Mouse (Mus musculus) lung, embryonic 15.5 days (tissue): ENCODE measurements around the gene 2410004B18Rik. TPM values are rescaled to one million over a fixed set of nuclear protein-coding genes. Genes with fewer than 3 reads are reported as not detected.

Experiments
- ATAC-seq: fragments of 200-750 bp; cut with Nextera tagmentation; 2 replicates; pipeline ENCODE4 v1.8.0; 2017; ENCODE audit warnings: moderate number of reproducible peaks, borderline replicate concordance; ENCODE audit not compliant: low FRiP score, low TSS enrichment; ENCODE audit errors: extremely low read depth
- H3K27ac ChIP-seq: fragments of 300-500 bp; sonication (generic); 2 replicates; pipeline ENCODE4 v1.5.1; 2015; ENCODE audit warnings: moderate library complexity, mild to moderate bottlenecking, inconsistent platforms
- H3K27me3 ChIP-seq: fragments of 300-500 bp; sonication (generic); 2 replicates; pipeline ENCODE4 v1.6.1; 2015; ENCODE audit warnings: inconsistent platforms
- H3K36me3 ChIP-seq: fragments of 300-500 bp; sonication (generic); 2 replicates; pipeline ENCODE4 v1.6.1; 2015; ENCODE audit warnings: inconsistent platforms
- H3K4me1 ChIP-seq: fragments of 300-500 bp; sonication (generic); 2 replicates; pipeline ENCODE4 v1.6.1; 2015; ENCODE audit warnings: inconsistent platforms
- H3K4me2 ChIP-seq: fragments of 300-500 bp; sonication (generic); 2 replicates; pipeline ENCODE4 v1.6.1; 2015; ENCODE audit warnings: inconsistent platforms, mild to moderate bottlenecking, moderate library complexity
- H3K4me3 ChIP-seq: fragments of 300-500 bp; sonication (generic); 2 replicates; pipeline ENCODE4 v1.5.1; 2015; ENCODE audit warnings: mild to moderate bottlenecking, inconsistent platforms
- H3K9ac ChIP-seq: fragments of 300-500 bp; sonication (generic); 2 replicates; pipeline ENCODE4 v1.6.1; 2015; ENCODE audit warnings: inconsistent platforms
- H3K9me3 ChIP-seq: fragments of 300-500 bp; sonication (generic); 2 replicates; pipeline ENCODE4 v1.6.1; 2016; ENCODE audit warnings: inconsistent platforms
- WGBS: fragments of 180-500 bp; shearing (Covaris S2); methylation state at CpG from one replicate; pipeline ENCODE4 v1.1.7; 2015; 5-methylcytosine and 5-hydroxymethylcytosine counted together
- polyA plus RNA-seq: library from polyadenylated mRNA; unstranded; fragments of >200 nt; fragmentation: Nextera tagmentation; extraction: Ambion mirVana; gene quantifications from 2 replicates; pipeline ENCODE4 v1.2.1, GENCODE M21; 2015

Gene 2410004B18Rik
- polyA plus RNA-seq = 50.4 and 52.4 TPM in 2 replicates

GRCm38 (mm10) chr3:145937505-145938404 is at the start of gene 2410004B18Rik:
2410004B18Rik (plus strand) TSS chr3:145938014.
- peak; percentile 94 for ATAC-seq
- Histone ChIP-seq H3K9me3 (no peaks in the 10 kb centered on the region), H3K27ac (peak within 1 kb of the TSS; percentile 60), H3K4me2 (peak within 1 kb of the TSS; percentile 82), H3K4me1 (peaks cover 23% of the 10 kb centered on the region), H3K36me3 (peaks cover 24% of the 10 kb centered on the region), H3K4me3 (peak within 1 kb of the TSS; percentile 81), H3K27me3 (no peaks in the 10 kb centered on the region), H3K9ac (peak within 1 kb of the TSS; percentile 85)
- WGBS = under 1% methylated on average over 66 of the region's 70 CpGs

- Histone ChIP-seq H3K9ac (no peak overlapping the region), H3K27ac (no peak overlapping the region), H3K36me3 (no peaks in the 10 kb centered on the region), H3K27me3 (no peaks in the 10 kb centered on the region), H3K4me3 (no peak overlapping the region), H3K4me2 (no peak overlapping the region), H3K4me1 (peaks cover 14% of the 10 kb centered on the region), H3K9me3 (no peaks in the 10 kb centered on the region)
- 75% methylated on average over 18 of the region's 18 CpGs for WGBS
- no peak for ATAC-seq
Measured at GRCm38 (mm10) chr3:145890346-145891132, 47.3 kb upstream of the 2410004B18Rik start.

DNA sequence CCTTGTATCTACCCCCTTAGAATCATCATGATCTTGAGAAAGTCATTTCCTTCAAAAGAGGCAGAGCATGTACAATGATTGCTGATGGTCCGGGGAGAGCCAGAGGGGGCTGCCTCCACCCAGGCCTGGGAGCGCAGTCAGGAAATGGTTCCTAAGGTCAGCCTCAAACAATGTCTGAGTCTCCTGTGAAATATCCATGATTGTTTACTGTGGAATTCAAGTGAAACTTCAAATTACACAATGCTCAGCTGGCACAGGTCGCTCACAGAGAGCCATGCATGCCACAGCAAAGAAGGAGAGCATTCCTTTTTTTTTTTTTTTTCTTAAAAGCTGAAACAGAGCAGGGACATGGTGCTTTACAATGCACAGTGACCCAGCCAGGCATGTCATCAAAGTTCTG is 45.4 kb upstream of the 2410004B18Rik start:
- ATAC-seq = no peak
- Histone ChIP-seq H3K9ac (no peak overlapping the region), H3K27ac (no peak overlapping the region), H3K4me1 (0 out of 2 replicates have a peak, but pooled peaks cover 3% of the 10 kb centered on the region), H3K4me2 (no peak overlapping the region), H3K4me3 (no peak overlapping the region), H3K36me3 (no peaks in the 10 kb centered on the region), H3K9me3 (no peaks in the 10 kb centered on the region), H3K27me3 (no peaks in the 10 kb centered on the region)
- WGBS = 55% methylated on average over 3 of the region's 3 CpGs

GRCm38 (mm10) chr3:145894131-145894530 is 43.7 kb upstream of the 2410004B18Rik start:
- H3K4me1 ChIP-seq = peaks cover 4% of the 10 kb centered on the region; the same call in 1 of the 2 replicates
- H3K27ac ChIP-seq = no peak overlapping the region
- no peaks in the 10 kb centered on the region for H3K36me3 ChIP-seq
- no peaks in the 10 kb centered on the region for H3K27me3 ChIP-seq
- H3K4me2 ChIP-seq = no peak overlapping the region
- H3K9ac ChIP-seq = no peak overlapping the region
- H3K9me3 ChIP-seq = no peaks in the 10 kb centered on the region
- 68% methylated on average over 12 of the region's 12 CpGs for WGBS
- ATAC-seq = no peak
- no peak overlapping the region for H3K4me3 ChIP-seq

- no peak overlapping the region for H3K4me3 ChIP-seq
- no peak overlapping the region for H3K4me2 ChIP-seq
- WGBS = 59% methylated on average over 11 of the region's 11 CpGs
- H3K27ac ChIP-seq = no peak overlapping the region
- no peak for ATAC-seq
- no peaks in the 10 kb centered on the region for H3K36me3 ChIP-seq
- H3K9me3 ChIP-seq = no peaks in the 10 kb centered on the region
- no peak overlapping the region for H3K9ac ChIP-seq
- no peaks in the 10 kb centered on the region for H3K27me3 ChIP-seq
- peaks cover 4% of the 10 kb centered on the region; the same call in 1 of the 2 replicates for H3K4me1 ChIP-seq
Measured at GRCm38 (mm10) chr3:145897749-145898148, 40.1 kb upstream of the 2410004B18Rik start.

DNA sequence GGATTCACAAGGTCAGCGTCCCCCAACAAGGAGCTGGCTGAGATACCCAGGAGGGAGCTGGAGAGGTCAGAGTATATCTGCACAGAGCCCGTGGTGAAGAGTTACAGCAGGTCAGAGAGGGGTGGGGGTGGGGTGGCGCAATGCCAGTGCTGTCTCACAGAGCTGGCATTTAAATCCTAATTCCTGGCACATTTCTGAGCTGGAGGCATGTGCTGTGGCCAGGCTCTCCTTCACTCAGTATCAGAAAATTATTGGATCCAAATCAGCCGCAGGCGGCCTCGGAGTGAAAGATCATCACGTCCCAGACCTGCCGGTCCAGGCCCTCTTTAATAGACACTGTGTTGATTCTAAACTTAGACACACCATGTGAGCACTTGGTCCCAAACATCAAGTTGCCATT is 38.0 kb upstream of the 2410004B18Rik start:
- ATAC-seq = no peak
- Histone ChIP-seq H3K9ac (no peak overlapping the region), H3K4me1 (peaks cover 4% of the 10 kb centered on the region; the same call in 1 of the 2 replicates), H3K27ac (no peak overlapping the region), H3K9me3 (no peaks in the 10 kb centered on the region), H3K4me2 (no peak overlapping the region), H3K27me3 (no peaks in the 10 kb centered on the region), H3K36me3 (no peaks in the 10 kb centered on the region), H3K4me3 (no peak overlapping the region)
- WGBS = 77% methylated on average over 8 of the region's 8 CpGs

- no peak overlapping the region for H3K27ac ChIP-seq
- H3K9me3 ChIP-seq = no peaks in the 10 kb centered on the region
- H3K36me3 ChIP-seq = no peaks in the 10 kb centered on the region
- no peak overlapping the region for H3K9ac ChIP-seq
- no peak for ATAC-seq
- H3K4me1 ChIP-seq = 0 out of 2 replicates have a peak, but pooled peaks cover 3% of the 10 kb centered on the region
- 79% methylated on average over 8 of the region's 8 CpGs for WGBS
- H3K27me3 ChIP-seq = no peaks in the 10 kb centered on the region
- H3K4me2 ChIP-seq = no peak overlapping the region
- no peak overlapping the region for H3K4me3 ChIP-seq
Measured at GRCm38 (mm10) chr3:145903530-145903929, 34.3 kb upstream of the 2410004B18Rik start.

DNA sequence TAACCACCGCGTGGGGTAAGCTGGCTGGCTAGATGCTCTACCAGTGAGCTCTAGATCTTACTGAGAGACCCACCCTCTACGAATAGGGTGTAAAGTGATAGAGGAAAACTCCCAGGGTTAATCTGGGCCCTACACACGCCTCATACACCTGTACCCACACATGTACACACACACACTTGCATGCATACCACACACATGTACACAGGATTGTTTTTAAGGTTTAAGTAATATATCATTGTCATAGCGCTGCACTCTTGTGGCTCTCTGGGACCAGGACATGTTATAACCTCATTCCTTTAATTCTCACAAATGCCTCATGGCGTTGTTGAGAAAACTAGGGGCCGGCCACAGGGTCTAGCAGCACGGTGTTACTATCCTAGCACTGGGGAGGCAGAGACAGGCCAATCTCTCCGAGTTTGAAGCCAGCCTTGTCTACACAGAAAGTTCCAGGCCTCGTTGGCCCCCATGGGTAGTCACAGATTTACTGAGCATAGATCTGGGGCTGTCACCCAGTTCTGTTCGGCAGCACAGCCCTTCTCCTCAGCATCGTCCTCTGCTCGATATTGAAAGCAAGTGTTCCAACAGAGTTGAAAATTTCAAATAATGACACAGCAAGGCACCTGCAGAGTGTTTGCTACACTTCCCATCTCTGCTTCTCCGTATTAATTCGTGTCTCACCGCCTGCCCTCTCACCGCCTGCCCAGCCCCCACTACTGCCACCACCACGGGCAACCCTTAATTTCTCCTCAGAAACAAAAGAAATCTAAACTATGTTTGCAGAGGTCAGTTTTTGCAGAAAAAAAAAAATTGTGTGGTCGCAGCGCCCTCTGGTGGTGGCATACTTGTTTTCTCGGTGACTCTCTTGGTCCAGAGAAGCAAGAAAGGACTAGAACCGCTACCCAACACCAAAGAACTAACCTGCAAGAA is 32.7 kb upstream of the 2410004B18Rik start:
- no peaks in the 10 kb centered on the region for H3K27me3 ChIP-seq
- H3K27ac ChIP-seq = no peak overlapping the region
- ATAC-seq = no peak
- H3K9me3 ChIP-seq = no peaks in the 10 kb centered on the region
- no peak overlapping the region for H3K9ac ChIP-seq
- 0 out of 2 replicates have a peak, but pooled peaks cover 3% of the 10 kb centered on the region for H3K4me1 ChIP-seq
- peak overlapping the region; percentile 40 for H3K4me2 ChIP-seq
- H3K4me3 ChIP-seq = 0 out of 2 replicates have a peak overlapping the region, but pooled peaks have one; percentile 11
- WGBS = 51% methylated on average over 22 of the region's 22 CpGs
- H3K36me3 ChIP-seq = no peaks in the 10 kb centered on the region

- no peak overlapping the region for H3K4me2 ChIP-seq
- H3K9me3 ChIP-seq = no peaks in the 10 kb centered on the region
- no peaks in the 10 kb centered on the region for H3K27me3 ChIP-seq
- H3K27ac ChIP-seq = no peak overlapping the region
- no peak for ATAC-seq
- 0 out of 2 replicates have a peak, but pooled peaks cover 3% of the 10 kb centered on the region for H3K4me1 ChIP-seq
- H3K36me3 ChIP-seq = no peaks in the 10 kb centered on the region
- no peak overlapping the region for H3K9ac ChIP-seq
- H3K4me3 ChIP-seq = no peak overlapping the region
- WGBS = 85% methylated on average over 9 of the region's 9 CpGs
Measured at GRCm38 (mm10) chr3:145906582-145906981, 31.2 kb upstream of the 2410004B18Rik start.

GRCm38 (mm10) chr3:145912512-145912911 is 25.3 kb upstream of the 2410004B18Rik start:
- Histone ChIP-seq H3K27me3 (no peaks in the 10 kb centered on the region), H3K36me3 (no peaks in the 10 kb centered on the region), H3K4me1 (no peaks in the 10 kb centered on the region), H3K4me3 (no peak overlapping the region), H3K27ac (no peak overlapping the region), H3K9ac (no peak overlapping the region), H3K4me2 (no peak overlapping the region), H3K9me3 (no peaks in the 10 kb centered on the region)
- WGBS = 78% methylated on average over 7 of the region's 7 CpGs
- no peak for ATAC-seq

DNA sequence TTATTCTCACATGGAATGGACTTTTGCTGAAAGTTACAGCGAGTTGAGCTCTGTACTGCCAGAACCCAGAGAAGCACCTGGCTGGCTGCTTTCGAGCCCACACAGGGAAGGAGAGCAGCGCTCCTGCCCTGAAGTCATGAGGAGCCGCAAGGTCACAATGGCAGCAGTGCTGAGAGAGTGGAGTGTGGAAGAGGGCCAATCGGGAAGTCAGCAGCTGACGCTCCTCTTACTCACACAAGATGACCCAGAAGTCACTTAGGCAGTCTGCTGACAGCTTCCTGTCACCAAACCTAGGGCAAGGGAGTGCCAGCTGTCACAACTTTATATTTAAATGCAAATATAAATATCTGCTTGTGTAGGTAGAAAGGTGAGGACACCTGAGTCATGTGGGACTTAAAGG is 24.6 kb upstream of the 2410004B18Rik start:
- Histone ChIP-seq H3K4me3 (no peak overlapping the region), H3K9ac (no peak overlapping the region), H3K27ac (no peak overlapping the region), H3K27me3 (no peaks in the 10 kb centered on the region), H3K9me3 (no peaks in the 10 kb centered on the region), H3K4me1 (no peaks in the 10 kb centered on the region), H3K36me3 (no peaks in the 10 kb centered on the region), H3K4me2 (no peak overlapping the region)
- WGBS = 57% methylated on average over 6 of the region's 6 CpGs
- ATAC-seq = no peak
